ENCODE assay signal across 12 mouse cellular contexts in the genomic region with DNA sequence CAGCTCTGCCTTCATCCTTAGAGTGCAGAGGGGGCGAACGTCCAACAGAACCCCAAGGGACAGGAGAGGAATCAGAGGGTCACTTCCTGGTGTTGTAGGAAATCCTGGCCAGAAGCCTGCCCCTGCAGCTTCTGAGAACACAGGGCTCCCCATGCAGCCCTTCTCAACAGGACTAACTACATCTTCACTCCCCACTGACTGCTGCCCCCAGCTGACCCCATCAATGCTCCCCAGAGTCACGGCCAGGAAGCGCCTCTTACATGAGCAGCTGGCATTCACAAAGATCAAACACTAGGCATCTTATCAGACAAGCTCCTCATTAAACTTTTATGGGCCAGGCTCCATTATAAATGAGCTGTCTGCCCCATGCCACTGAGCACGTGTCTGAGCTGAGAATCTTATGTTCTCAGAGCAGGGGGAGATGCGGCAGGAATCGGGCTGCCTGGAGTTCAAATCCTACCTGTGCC.
A peak's percentile ranks its signal among the peaks of the same experiment; 100 is the strongest.
DNase-seq lines count a peak whose midpoint lies in the region; ATAC-seq lines count a peak whose summit lies in the region.
"Had no signal": no experiment of that assay in that cellular context is flagged by ENCODE, and none has a peak within 500 bp of the region (broad histone marks: within the 10 kb centered on the region; RNA-seq: fewer than 3 reads in every experiment).

No protein-coding gene starts in this region.

- 67% methylated on average over 7 of the region's 7 CpGs for WGBS in midbrain, embryonic 11.5 days
- WGBS in midbrain, embryonic 10.5 days: 76% methylated on average over 7 of the region's 7 CpGs

- no peak overlapping the region for H3K4me2 ChIP-seq in midbrain, embryonic 11.5 days
- H3K4me2 ChIP-seq: embryonic facial prominence, embryonic 15.5 days had no signal

- ATAC-seq in midbrain, embryonic 11.5 days (ENCODE audit: low FRiP score): peak; percentile 62; the same call in 1 of the 2 replicates
- no peak for ATAC-seq in CD4-positive, CD25-positive, alpha-beta regulatory T cell, adult 4 months

- H3K36me3 ChIP-seq in midbrain, embryonic 11.5 days (ENCODE audit: control insufficient read depth, insufficient read depth, low read length): no peaks in the 10 kb centered on the region
- H3K36me3 ChIP-seq in midbrain, embryonic 10.5 days: peaks cover 85% of the 10 kb centered on the region
- H3K36me3 ChIP-seq: G1E had no signal

- peak; percentile 34 for DNase-seq in embryo, embryonic 10 days (ENCODE audit: low spot score)
- no peak for DNase-seq in embryo, embryonic 9.5 days (ENCODE audit: extremely low spot score)
- no peak for DNase-seq in midbrain, embryonic 11.5 days (ENCODE audit: low spot score, missing footprints)
- no peak for DNase-seq in midbrain, embryonic 10.5 days (ENCODE audit: low spot score)
- peak; percentile 19 to 55 for DNase-seq in kidney, postnatal 36 days
- no peak for DNase-seq in right cerebral cortex, postnatal 14 days
- no peak for DNase-seq in layer of hippocampus, postnatal 25 days (ENCODE audit: extremely low spot score in 1 of 2, low spot score in 1 of 2)
- DNase-seq: adrenal gland, adult 2 months; thymus, postnatal 4 days had no signal

- H3K9me3 ChIP-seq in midbrain, embryonic 11.5 days (ENCODE audit: control insufficient read depth, low read length): no peaks in the 10 kb centered on the region
- H3K9me3 ChIP-seq in midbrain, embryonic 10.5 days (replicated peaks): no peaks in the 10 kb centered on the region
- H3K9me3 ChIP-seq: embryonic facial prominence, embryonic 15.5 days had no signal

- no peak overlapping the region for H3K4me3 ChIP-seq in midbrain, embryonic 11.5 days (ENCODE audit: low read depth, low read length)
- H3K4me3 ChIP-seq in midbrain, embryonic 10.5 days: no peak overlapping the region
- H3K4me3 ChIP-seq: embryonic facial prominence, embryonic 15.5 days had no signal

- H3K4me1 ChIP-seq in midbrain, embryonic 11.5 days (ENCODE audit: control insufficient read depth, insufficient read depth, low read length): no peaks in the 10 kb centered on the region
- peaks cover 7% of the 10 kb centered on the region; the same call in 1 of the 2 replicates for H3K4me1 ChIP-seq in midbrain, embryonic 10.5 days

- no peak overlapping the region for H3K9ac ChIP-seq in midbrain, embryonic 11.5 days (ENCODE audit: low read length)
- H3K9ac ChIP-seq: embryonic facial prominence, embryonic 15.5 days had no signal

- no peak overlapping the region for H3K27ac ChIP-seq in midbrain, embryonic 11.5 days (ENCODE audit: low read depth, low read length)
- H3K27ac ChIP-seq in midbrain, embryonic 10.5 days (replicated peaks): no peak overlapping the region
- H3K27ac ChIP-seq: embryonic facial prominence, embryonic 15.5 days had no signal

- H3K27me3 ChIP-seq in midbrain, embryonic 11.5 days (ENCODE audit: control insufficient read depth, insufficient read depth, low read length): no peaks in the 10 kb centered on the region
- no peaks in the 10 kb centered on the region for H3K27me3 ChIP-seq in midbrain, embryonic 10.5 days (ENCODE audit: low read depth, poor library complexity, severe bottlenecking)
- H3K27me3 ChIP-seq: embryonic facial prominence, embryonic 15.5 days had no signal

Comparison
In these comparisons a context has a peak if more than half of its experiments do, and no peak if none do; other contexts are left out.
1. DNase-seq: peak in embryo, embryonic 10 days (single experiment) and kidney, postnatal 36 days (2 of 2); none in embryo, embryonic 9.5 days (single experiment), midbrain, embryonic 11.5 days (single experiment), midbrain, embryonic 10.5 days (single experiment), right cerebral cortex, postnatal 14 days (single experiment) and layer of hippocampus, postnatal 25 days (0 of 2).